Mouse (Mus musculus): Measurements from ENCODE around the gene Defa25.
"Not testable (repeated sequence)": the region's sequence is repeated elsewhere in the genome, so short reads cannot be mapped to it uniquely, and the experiment has no call there.

Gene Defa25

DNA sequence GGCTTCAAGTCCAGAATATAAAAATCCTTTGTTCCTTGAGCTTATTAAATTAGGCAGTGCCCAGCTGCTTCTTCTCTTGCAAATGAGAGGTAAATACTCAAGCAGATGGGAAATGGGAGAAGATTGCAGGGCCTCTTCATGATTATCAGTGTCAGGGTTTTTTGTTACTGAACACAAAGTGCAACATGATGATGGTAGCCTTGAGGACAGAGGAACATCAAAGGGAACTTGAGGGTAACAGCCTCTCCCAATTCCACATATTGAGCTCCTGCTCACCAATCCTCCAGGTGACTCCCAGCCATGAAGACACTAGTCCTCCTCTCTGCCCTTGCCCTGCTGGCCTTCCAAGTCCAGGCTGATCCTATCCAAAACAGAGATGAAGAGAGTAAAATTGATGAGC, at the start of gene Defa25:
Gene Defa25, plus strand, starts transcription at position 301 of the 400 bp plus-strand sequence.
- not testable (repeated sequence) for DNase-seq

DNA sequence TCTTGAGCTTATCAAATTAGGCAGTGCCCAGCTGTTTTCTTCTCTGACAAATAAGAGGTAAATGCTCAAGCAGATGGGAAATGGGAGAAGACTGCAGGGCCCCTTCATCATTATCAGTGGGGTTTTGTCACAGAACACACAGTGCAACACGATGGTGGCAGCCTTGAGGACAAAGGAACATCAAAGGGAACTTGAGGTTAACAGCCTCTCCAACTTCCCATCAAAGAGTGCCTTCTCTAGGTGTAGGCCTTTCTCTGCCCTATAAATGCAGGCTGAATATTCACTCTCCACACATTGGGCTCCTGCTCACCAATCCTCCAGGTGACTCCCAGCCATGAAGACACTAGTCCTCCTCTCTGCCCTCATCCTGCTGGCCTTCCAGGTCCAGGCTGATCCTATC, 29.5 kb upstream of the Defa25 start, which contains the start of gene Defa23:
Gene Defa23, plus strand, starts transcription at position 301 of the 400 bp plus-strand sequence.
- not testable (repeated sequence) for DNase-seq

DNA sequence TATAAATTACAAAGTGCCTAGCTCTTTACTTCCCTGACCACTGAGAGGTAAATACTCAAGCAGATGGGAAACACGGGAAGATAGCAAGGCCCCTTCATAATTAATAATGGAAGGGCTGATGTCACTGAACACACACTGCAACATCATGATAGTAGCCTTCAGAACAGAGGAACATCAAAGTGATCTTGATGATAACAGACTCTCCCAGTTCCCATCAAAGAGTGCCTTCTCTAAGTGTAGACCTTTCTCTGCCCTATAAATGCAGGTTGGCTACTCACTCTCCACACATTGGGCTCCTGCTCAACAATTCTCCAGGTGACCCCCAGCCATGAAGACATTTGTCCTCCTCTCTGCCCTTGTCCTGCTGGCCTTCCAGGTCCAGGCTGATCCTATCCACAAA, 19.5 kb upstream of the Defa25 start, which contains the start of gene Defa35:
Gene Defa35, plus strand, starts transcription at position 301 of the 400 bp plus-strand sequence.
- DNase-seq: not testable (repeated sequence)

DNA sequence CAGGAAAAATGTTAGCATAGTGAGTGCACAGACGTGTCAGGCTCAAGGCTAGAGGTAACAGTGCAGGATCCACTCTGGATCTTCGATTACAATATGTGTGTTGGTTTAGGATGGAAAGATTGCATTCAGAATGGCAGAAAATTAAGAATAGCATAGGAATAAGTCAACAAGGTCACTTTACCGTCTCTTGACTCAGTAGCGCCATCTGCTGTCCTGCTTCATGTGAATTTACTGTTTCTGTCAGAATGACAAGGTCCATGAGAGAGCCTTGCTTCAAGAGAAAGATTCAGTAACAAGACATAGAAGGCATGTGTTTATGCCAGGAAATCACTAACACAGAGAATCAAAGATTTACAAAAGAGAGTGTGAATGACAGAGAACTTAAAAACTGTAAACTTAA, 8.9 kb downstream of the Defa25 start:
- peak; percentile 3 for DNase-seq

DNA sequence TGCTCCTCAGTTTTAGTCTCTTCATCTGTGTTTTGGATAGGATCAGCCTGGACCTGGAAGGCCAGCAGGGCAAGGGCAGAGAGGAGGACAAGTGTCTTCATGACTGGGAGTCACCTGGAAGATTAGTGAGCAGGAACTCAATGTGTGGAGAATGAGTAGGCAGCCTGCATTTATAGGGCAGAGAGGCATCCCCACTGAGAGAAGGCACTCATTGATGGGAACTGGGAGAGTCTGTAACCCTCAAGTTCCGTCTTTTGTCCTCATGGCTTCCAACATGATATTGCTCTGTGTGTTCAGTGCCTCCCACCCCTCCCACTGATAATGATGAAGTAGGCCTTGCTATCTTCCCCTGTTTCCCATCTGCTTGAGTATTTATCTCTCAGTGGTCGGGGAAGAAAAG, 11.7 kb downstream of the Defa25 start, which contains the start of gene Gm14851:
Gene Gm14851, minus strand, starts transcription at position 101 of the 400 bp plus-strand sequence.
- not testable (repeated sequence) for DNase-seq

DNA sequence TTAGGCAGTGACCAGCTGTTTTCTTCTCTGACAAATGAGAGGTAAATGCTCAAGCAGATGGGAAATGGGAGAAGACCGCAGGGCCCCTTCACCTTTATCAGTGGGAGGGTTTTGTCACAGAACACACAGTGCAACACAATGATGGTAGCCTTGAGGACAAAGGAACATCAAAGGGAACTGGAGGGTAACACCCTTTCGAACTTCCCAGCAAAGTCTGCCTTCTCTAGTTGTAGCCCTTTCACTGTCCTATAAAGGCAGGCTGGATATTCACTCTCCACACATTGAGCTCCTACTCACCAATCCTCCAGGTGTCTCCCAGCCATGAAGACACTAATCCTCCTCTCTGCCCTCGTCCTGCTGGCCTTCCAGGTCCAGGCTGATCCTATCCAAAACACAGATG, 50.1 kb downstream of the Defa25 start, which contains the start of gene Defa30:
Gene Defa30, plus strand, starts transcription at position 301 of the 400 bp plus-strand sequence.
- DNase-seq: not testable (repeated sequence)
